Mouse (Mus musculus): ENCODE results near the gene Etv5. TPM values are rescaled to one million over a fixed set of nuclear protein-coding genes. Genes with fewer than 3 reads are reported as not detected.

The Etv5 gene
- polyA plus RNA-seq, 1 experiment from 2014 or later, result 9.5 TPM

GRCm38 (mm10) chr16:22406050-22406449, 33.5 kb downstream of the Etv5 start:
- no peak overlapping the region for H3K27ac ChIP-seq
- no peak overlapping the region for H3K9ac ChIP-seq (replicated peaks)
- H3K36me3 ChIP-seq, result no peaks in the 10 kb centered on the region
- no peak overlapping the region for H3K4me2 ChIP-seq (replicated peaks)
- H3K4me3 ChIP-seq (replicated peaks), result no peak overlapping the region
- no peaks in the 10 kb centered on the region for H3K9me3 ChIP-seq
- no peaks in the 10 kb centered on the region for H3K27me3 ChIP-seq
- H3K4me1 ChIP-seq (replicated peaks), result no peaks in the 10 kb centered on the region
- WGBS, result 80% methylated on average over 4 of the region's 4 CpGs
- no peak for ATAC-seq

GRCm38 (mm10) chr16:22405492-22405891, 34.0 kb downstream of the Etv5 start:
- H3K9ac ChIP-seq (replicated peaks), result no peak overlapping the region
- ATAC-seq, result no peak
- H3K4me2 ChIP-seq (replicated peaks), result no peak overlapping the region
- 89% methylated on average over 10 of the region's 10 CpGs for WGBS
- H3K9me3 ChIP-seq, result no peaks in the 10 kb centered on the region
- H3K4me3 ChIP-seq (replicated peaks), result no peak overlapping the region
- no peaks in the 10 kb centered on the region for H3K4me1 ChIP-seq (replicated peaks)
- H3K27me3 ChIP-seq, result no peaks in the 10 kb centered on the region
- H3K27ac ChIP-seq, result no peak overlapping the region
- H3K36me3 ChIP-seq, result no peaks in the 10 kb centered on the region

GRCm38 (mm10) chr16:22403715-22404114, 35.8 kb downstream of the Etv5 start:
- Histone ChIP-seq H3K36me3 (no peaks in the 10 kb centered on the region), H3K9ac (replicated peaks) (no peak overlapping the region), H3K9me3 (no peaks in the 10 kb centered on the region), H3K27ac (no peak overlapping the region), H3K4me2 (replicated peaks) (no peak overlapping the region), H3K27me3 (no peaks in the 10 kb centered on the region), H3K4me1 (replicated peaks) (0 out of 2 replicates have a peak, but pooled peaks cover 4% of the 10 kb centered on the region), H3K4me3 (replicated peaks) (no peak overlapping the region)
- ATAC-seq, result no peak
- 93% methylated on average over 4 of the region's 4 CpGs for WGBS

GRCm38 (mm10) chr16:22402600-22402999, 36.9 kb downstream of the Etv5 start:
- H3K4me1 ChIP-seq (replicated peaks), result 0 out of 2 replicates have a peak, but pooled peaks cover 4% of the 10 kb centered on the region
- no peaks in the 10 kb centered on the region for H3K36me3 ChIP-seq
- no peak overlapping the region for H3K4me3 ChIP-seq (replicated peaks)
- H3K4me2 ChIP-seq (replicated peaks), result no peak overlapping the region
- H3K9ac ChIP-seq (replicated peaks), result no peak overlapping the region
- H3K27me3 ChIP-seq, result no peaks in the 10 kb centered on the region
- no peaks in the 10 kb centered on the region for H3K9me3 ChIP-seq
- no peak overlapping the region for H3K27ac ChIP-seq
- no peak for ATAC-seq

- H3K4me1 ChIP-seq (replicated peaks), result 0 out of 2 replicates have a peak, but pooled peaks cover 4% of the 10 kb centered on the region
- ATAC-seq, result no peak
- WGBS, result 59% methylated on average over 6 of the region's 6 CpGs
- H3K4me3 ChIP-seq (replicated peaks), result no peak overlapping the region
- no peaks in the 10 kb centered on the region for H3K36me3 ChIP-seq
- H3K27ac ChIP-seq, result no peak overlapping the region
- H3K27me3 ChIP-seq, result no peaks in the 10 kb centered on the region
- no peak overlapping the region for H3K9ac ChIP-seq (replicated peaks)
- H3K9me3 ChIP-seq, result no peaks in the 10 kb centered on the region
- H3K4me2 ChIP-seq (replicated peaks), result no peak overlapping the region
These were observed 39.3 kb downstream of the Etv5 start for GRCm38 (mm10) chr16:22400226-22400625.

GRCm38 (mm10) chr16:22398784-22399453, 40.6 kb downstream of the Etv5 start:
- Histone ChIP-seq H3K4me2 (replicated peaks) (no peak overlapping the region), H3K4me1 (replicated peaks) (0 out of 2 replicates have a peak, but pooled peaks cover 4% of the 10 kb centered on the region), H3K9ac (replicated peaks) (no peak overlapping the region), H3K36me3 (no peaks in the 10 kb centered on the region), H3K27ac (no peak overlapping the region), H3K9me3 (no peaks in the 10 kb centered on the region), H3K4me3 (replicated peaks) (no peak overlapping the region), H3K27me3 (no peaks in the 10 kb centered on the region)
- ATAC-seq, result no peak
- 93% methylated on average over 10 of the region's 10 CpGs for WGBS

- Histone ChIP-seq H3K36me3 (no peaks in the 10 kb centered on the region), H3K27me3 (no peaks in the 10 kb centered on the region), H3K4me1 (replicated peaks) (0 out of 2 replicates have a peak, but pooled peaks cover 4% of the 10 kb centered on the region), H3K4me2 (replicated peaks) (no peak overlapping the region), H3K4me3 (replicated peaks) (no peak overlapping the region), H3K9ac (replicated peaks) (no peak overlapping the region), H3K9me3 (no peaks in the 10 kb centered on the region), H3K27ac (no peak overlapping the region)
- ATAC-seq, result no peak
- 93% methylated on average over 11 of the region's 11 CpGs for WGBS
These were observed 41.2 kb downstream of the Etv5 start for GRCm38 (mm10) chr16:22398354-22398753.

GRCm38 (mm10) chr16:22396420-22396819, 43.1 kb downstream of the Etv5 start:
- Histone ChIP-seq H3K4me1 (replicated peaks) (0 out of 2 replicates have a peak, but pooled peaks cover 4% of the 10 kb centered on the region), H3K4me2 (replicated peaks) (no peak overlapping the region), H3K27ac (no peak overlapping the region), H3K27me3 (no peaks in the 10 kb centered on the region), H3K36me3 (no peaks in the 10 kb centered on the region), H3K4me3 (replicated peaks) (no peak overlapping the region), H3K9ac (replicated peaks) (no peak overlapping the region), H3K9me3 (no peaks in the 10 kb centered on the region)
- WGBS, result 83% methylated on average over 8 of the region's 8 CpGs
- ATAC-seq, result no peak

GRCm38 (mm10) chr16:22395093-22395844, 44.2 kb downstream of the Etv5 start:
- WGBS, result 81% methylated on average over 15 of the region's 15 CpGs
- no peak overlapping the region for H3K27ac ChIP-seq
- H3K27me3 ChIP-seq, result no peaks in the 10 kb centered on the region
- H3K36me3 ChIP-seq, result no peaks in the 10 kb centered on the region
- H3K9me3 ChIP-seq, result no peaks in the 10 kb centered on the region
- H3K4me1 ChIP-seq (replicated peaks), result 0 out of 2 replicates have a peak, but pooled peaks cover 4% of the 10 kb centered on the region
- H3K4me2 ChIP-seq (replicated peaks), result no peak overlapping the region
- no peak overlapping the region for H3K9ac ChIP-seq (replicated peaks)
- no peak overlapping the region for H3K4me3 ChIP-seq (replicated peaks)
- ATAC-seq, result no peak

GRCm38 (mm10) chr16:22390348-22390897, 49.1 kb downstream of the Etv5 start:
- Histone ChIP-seq H3K4me1 (replicated peaks) (no peaks in the 10 kb centered on the region), H3K4me2 (replicated peaks) (no peak overlapping the region), H3K27me3 (no peaks in the 10 kb centered on the region), H3K36me3 (no peaks in the 10 kb centered on the region), H3K9ac (replicated peaks) (no peak overlapping the region), H3K4me3 (replicated peaks) (no peak overlapping the region), H3K27ac (no peak overlapping the region), H3K9me3 (no peaks in the 10 kb centered on the region)
- ATAC-seq, result no peak
- 91% methylated on average over 9 of the region's 9 CpGs for WGBS

GRCm38 (mm10) chr16:22389146-22389911, 50.2 kb downstream of the Etv5 start:
- Histone ChIP-seq H3K4me3 (replicated peaks) (no peak overlapping the region), H3K27me3 (no peaks in the 10 kb centered on the region), H3K4me2 (replicated peaks) (no peak overlapping the region), H3K9me3 (no peaks in the 10 kb centered on the region), H3K27ac (no peak overlapping the region), H3K4me1 (replicated peaks) (no peaks in the 10 kb centered on the region), H3K9ac (replicated peaks) (no peak overlapping the region), H3K36me3 (no peaks in the 10 kb centered on the region)
- ATAC-seq, result peak; percentile 68
- 72% methylated on average over 13 of the region's 13 CpGs for WGBS

- Histone ChIP-seq H3K36me3 (no peaks in the 10 kb centered on the region), H3K4me1 (replicated peaks) (no peaks in the 10 kb centered on the region), H3K9me3 (no peaks in the 10 kb centered on the region), H3K4me2 (replicated peaks) (no peak overlapping the region), H3K4me3 (replicated peaks) (no peak overlapping the region), H3K27ac (no peak overlapping the region), H3K9ac (replicated peaks) (no peak overlapping the region), H3K27me3 (no peaks in the 10 kb centered on the region)
- WGBS, result 94% methylated on average over 6 of the region's 6 CpGs
- no peak for ATAC-seq
These were observed 51.8 kb downstream of the Etv5 start for GRCm38 (mm10) chr16:22387731-22388130.

Data from midbrain, embryonic 13.5 days (tissue).